Mouse (Mus musculus) heart, adult 18-20 months (tissue): ENCODE results near the gene Kcnq2. TPM values are rescaled to one million over a fixed set of nuclear protein-coding genes. Genes with fewer than 3 reads are reported as not detected.
A peak's percentile ranks its signal among the peaks of the same experiment; 100 is the strongest.

Experiments
- DNase-seq, 2 experiments: peaks; one replicate each; pipeline ENCODE4 v3.0.0; 2021 to 2022; ENCODE audit warnings: mixed read lengths in 1 of 2
- total RNA-seq, 2 experiments: library from RNA; stranded (reverse); gene quantifications; 2 replicates each; pipeline ENCODE4 v1.2.3; 2021

Gene Kcnq2
- total RNA-seq, 2 experiments from 2014 or later, result 0.03 TPM; not detected in 1

GRCm38 (mm10) chr2:181041941-181042340 lies 93.2 kb downstream of the Kcnq2 start:
- DNase-seq, result no peak

GRCm38 (mm10) chr2:181039356-181039680 lies 95.8 kb downstream of the Kcnq2 start:
- DNase-seq, result no peak

GRCm38 (mm10) chr2:181038644-181039355 lies 96.3 kb downstream of the Kcnq2 start:
- DNase-seq, result no peak

DNA sequence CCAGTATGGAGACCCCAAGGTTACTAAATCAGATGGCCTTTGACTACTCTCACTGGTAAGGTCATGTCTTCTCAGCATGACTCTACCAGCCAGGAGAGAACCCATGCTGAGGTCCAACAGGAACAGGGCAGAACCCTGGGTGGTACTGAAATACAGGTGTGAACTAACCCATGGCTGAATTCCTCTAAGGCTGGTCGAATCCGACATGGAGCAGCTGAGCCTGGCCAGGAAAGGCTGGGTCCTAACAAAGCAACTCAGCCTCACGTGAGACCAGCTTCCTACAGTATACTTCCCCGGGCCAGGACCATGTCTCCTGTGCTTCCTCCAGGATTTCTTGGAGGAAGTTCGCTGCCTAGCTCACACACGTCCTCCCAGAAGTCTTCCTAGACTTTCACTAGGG lies 98.5 kb downstream of the Kcnq2 start:
- DNase-seq, result no peak

GRCm38 (mm10) chr2:181035186-181035585 lies 99.9 kb downstream of the Kcnq2 start:
- DNase-seq, result no peak

GRCm38 (mm10) chr2:181033310-181033709 lies 101.8 kb downstream of the Kcnq2 start:
- DNase-seq, result peak; percentile 30 to 41

DNA sequence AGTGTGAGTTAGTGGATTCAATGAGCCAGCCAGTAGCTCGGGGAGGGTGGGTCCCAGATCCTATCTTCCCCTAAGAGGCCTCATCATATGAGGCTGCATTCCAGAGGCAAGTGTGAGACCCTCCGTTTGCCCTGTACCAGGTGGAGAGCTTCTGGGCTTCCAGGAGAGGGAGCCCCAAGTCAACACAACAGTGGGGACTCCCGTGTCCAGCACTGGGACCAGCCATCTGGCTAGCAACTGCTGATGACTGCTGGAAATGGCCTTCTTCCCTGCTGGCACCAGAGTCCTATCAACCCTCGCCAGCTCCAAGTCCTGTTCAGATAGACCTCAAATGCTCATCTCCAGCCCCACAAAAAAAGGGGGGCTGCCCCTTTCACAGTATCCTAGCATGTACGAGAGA lies 102.7 kb downstream of the Kcnq2 start:
- peak in 1 of 2 experiments; percentile 6 for DNase-seq

GRCm38 (mm10) chr2:181031406-181031934 lies 103.6 kb downstream of the Kcnq2 start:
- no peak for DNase-seq

Other genes with a start within 250 kb of the Kcnq2 start
- 10 to 100 TPM; 33.2 to 33.3 TPM for gene Ythdf1, start 214.4 kb downstream of the Kcnq2 start, total RNA-seq
- gene Birc7, start 206.3 kb downstream of the Kcnq2 start, total RNA-seq, result not detected
- gene Nkain4, start 180.6 kb downstream of the Kcnq2 start, total RNA-seq, result 1 to 10 TPM; 5.4 to 9.0 TPM
- gene Arfgap1, start 168.1 kb downstream of the Kcnq2 start, total RNA-seq, result 10 to 100 TPM; 27.3 to 30.2 TPM
- under 1 TPM; 0.37 to 0.46 TPM for gene Col20a1, start 148.8 kb downstream of the Kcnq2 start, total RNA-seq
- not detected for gene Chrna4, start 91.8 kb downstream of the Kcnq2 start, total RNA-seq
- gene Eef1a2, start 21.7 kb upstream of the Kcnq2 start, total RNA-seq, result 1,000 to 10,000 TPM; 1,477 to 1,557 TPM
- 10 to 100 TPM; 47.6 to 56.8 TPM for gene Ppdpf, start 51.9 kb upstream of the Kcnq2 start, total RNA-seq
- under 1 TPM in 1 of 2 experiments, not detected in 1; 0.08 TPM for gene Ptk6, start 67.5 kb upstream of the Kcnq2 start, total RNA-seq
- gene Srms, start 77.9 kb upstream of the Kcnq2 start, total RNA-seq, result under 1 TPM; 0.35 to 0.44 TPM
- gene Fndc11, start 84.7 kb upstream of the Kcnq2 start, total RNA-seq, result not detected
- gene Helz2, start 106.7 kb upstream of the Kcnq2 start, total RNA-seq, result 10 to 100 TPM in 1 of 2 experiments, 1 to 10 TPM in 1; 8.4 to 11.1 TPM
- gene Gmeb2, start 152.7 kb upstream of the Kcnq2 start, total RNA-seq, result 1 to 10 TPM; 8.9 to 9.5 TPM
- gene Stmn3, start 179.2 kb upstream of the Kcnq2 start, total RNA-seq, result under 1 TPM in 1 of 2 experiments, not detected in 1; 0.41 TPM
- 10 to 100 TPM in 1 of 2 experiments, 1 to 10 TPM in 1; 7.2 to 11.3 TPM for gene Rtel1, start 184.4 kb upstream of the Kcnq2 start, total RNA-seq
- gene Zgpat, start 229.6 kb upstream of the Kcnq2 start, total RNA-seq, result 10 to 100 TPM; 15.3 to 18.0 TPM
- gene Arfrp1, start 230.1 kb upstream of the Kcnq2 start, total RNA-seq, result 10 to 100 TPM; 50.7 to 65.7 TPM
- gene Lime1, start 244.8 kb upstream of the Kcnq2 start, total RNA-seq, result 1 to 10 TPM; 3.3 to 6.3 TPM